Mouse (Mus musculus) MEL (cell line): Measurements from ENCODE around the gene Znrf1.

Experiments used
- CTCF ChIP-seq, 3 experiments: IDR thresholded peaks in 2 of 3; conservative IDR thresholded peaks in 1 of 3; 2 replicates each; pipeline ENCODE4 v1.5.1; 2011 to 2012; ENCODE audit warnings: low read length in 3 of 3, low read depth in 2 of 3, mild to moderate bottlenecking in 2 of 3, improper control_type of control experiment in 1 of 3, inconsistent platforms in 1 of 3, mixed read lengths in 1 of 3, moderate library complexity in 1 of 3; ENCODE audit not compliant: control insufficient read depth in 1 of 3, insufficient read depth in 1 of 3, poor library complexity in 1 of 3, severe bottlenecking in 1 of 3
- GATA1 ChIP-seq: IDR thresholded peaks from 2 replicates; pipeline ENCODE4 v1.6.1; 2011; ENCODE audit warnings: low read depth, low read length, improper control_type of control experiment
- RAD21 ChIP-seq: IDR thresholded peaks from 2 replicates; pipeline ENCODE4 v1.6.1; 2011; ENCODE audit warnings: mild to moderate bottlenecking, low read depth, low read length, improper control_type of control experiment
- SMC3 ChIP-seq: IDR thresholded peaks from 2 replicates; pipeline ENCODE4 v1.6.1; 2011; ENCODE audit warnings: low read depth, low read length, improper control_type of control experiment

- TF ChIP-seq SMC3 (no peak), RAD21 (no peak), GATA1 (no peak), CTCF (IDR thresholded peaks at IDR 0.05 in 2 of 3, conservative IDR thresholded peaks at IDR 0.05 in 1 of 3; ENCODE audit: control insufficient read depth in 1 of 3, insufficient read depth in 1 of 3, low read depth in 2 of 3, low read length in 3 of 3, poor library complexity in 1 of 3, severe bottlenecking in 1 of 3) (peak in 1 of 3 experiments; percentile 15; a peak in 1 of 6 replicates)
Measured at GRCm38 (mm10) chr8:111614786-111615701, 79.1 kb downstream of the Znrf1 start.
